Mouse (Mus musculus): Measurements from ENCODE around the gene Rab3b. TPM values are rescaled to one million over a fixed set of nuclear protein-coding genes. Genes with fewer than 3 reads are reported as not detected.

Rab3b gene
- polyA plus RNA-seq, 1 experiment from 2014 or later, result 6.3 TPM

DNA sequence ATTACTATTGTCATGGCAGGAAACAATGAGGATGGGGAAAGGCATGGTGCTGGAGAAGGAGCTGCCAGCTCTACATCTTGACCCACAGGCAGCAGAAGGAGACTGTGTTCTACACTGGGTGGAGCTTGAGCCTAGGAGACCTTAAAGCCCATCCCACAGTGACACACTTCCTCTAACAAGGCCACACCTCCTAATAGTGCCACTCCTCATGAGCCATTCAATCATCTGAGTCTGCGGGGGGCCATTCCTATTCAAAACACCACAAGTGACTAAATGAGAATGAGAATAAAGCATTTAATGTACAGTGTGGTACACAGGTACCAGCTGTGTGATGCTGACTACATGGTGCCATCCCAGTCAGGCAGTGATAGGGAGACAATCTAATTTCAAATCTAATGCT, 71.3 kb downstream of the Rab3b start:
- no peak overlapping the region for H3K27ac ChIP-seq (ENCODE audit: low read depth)

DNA sequence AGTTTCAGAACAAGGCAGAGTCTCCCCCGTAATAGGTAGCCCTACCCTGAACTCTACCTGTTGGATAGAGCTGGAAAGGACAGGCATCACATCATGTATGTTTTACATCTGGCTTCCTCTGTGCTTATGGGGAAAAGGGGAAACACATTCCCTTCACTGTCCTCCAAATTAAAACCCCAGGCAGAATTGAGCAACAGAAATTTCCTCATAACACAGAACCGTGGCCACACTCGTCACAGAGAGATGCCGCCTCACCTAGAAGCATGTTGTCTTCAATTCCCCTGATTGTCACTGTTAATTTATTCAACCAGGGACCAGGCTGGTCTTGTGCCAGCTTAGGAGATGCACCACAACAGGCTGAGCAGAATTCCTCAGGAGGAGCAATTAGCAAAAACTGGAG, 72.8 kb downstream of the Rab3b start:
- Histone ChIP-seq H3K36me3 (ENCODE audit: insufficient read depth) (no peaks in the 10 kb centered on the region), H3K4me2 (no peak overlapping the region), H3K27ac (ENCODE audit: low read depth) (no peak overlapping the region), H3K27me3 (ENCODE audit: insufficient read depth, low read length) (no peaks in the 10 kb centered on the region), H3K4me1 (ENCODE audit: insufficient read depth) (no peaks in the 10 kb centered on the region), H3K4me3 (ENCODE audit: low read depth, low read length) (no peak overlapping the region), H3K9ac (no peak overlapping the region), H3K9me3 (ENCODE audit: low read depth, low read length) (no peaks in the 10 kb centered on the region)
- DNase-seq, result no peak
- TF ChIP-seq CTCF (IDR thresholded peaks at IDR 0.05; ENCODE audit: low read depth), result no peak
- 77% methylated on average over 4 of the region's 4 CpGs for WGBS
- no peak for ATAC-seq (ENCODE audit: insufficient read depth)

More for the DNA sequence above, 71.3 kb downstream of the Rab3b start:
- WGBS, result 87% methylated on average over 1 of the region's 1 CpGs
- ATAC-seq (ENCODE audit: insufficient read depth) (no peak), DNase-seq (no peak)
- Histone ChIP-seq H3K4me1 (ENCODE audit: insufficient read depth) (no peaks in the 10 kb centered on the region), H3K9ac (no peak overlapping the region), H3K9me3 (ENCODE audit: low read depth, low read length) (no peaks in the 10 kb centered on the region), H3K4me3 (ENCODE audit: low read depth, low read length) (no peak overlapping the region), H3K36me3 (ENCODE audit: insufficient read depth) (no peaks in the 10 kb centered on the region), H3K4me2 (no peak overlapping the region), H3K27me3 (ENCODE audit: insufficient read depth, low read length) (no peaks in the 10 kb centered on the region)
- no peak for TF ChIP-seq CTCF (IDR thresholded peaks at IDR 0.05; ENCODE audit: low read depth)

DNA sequence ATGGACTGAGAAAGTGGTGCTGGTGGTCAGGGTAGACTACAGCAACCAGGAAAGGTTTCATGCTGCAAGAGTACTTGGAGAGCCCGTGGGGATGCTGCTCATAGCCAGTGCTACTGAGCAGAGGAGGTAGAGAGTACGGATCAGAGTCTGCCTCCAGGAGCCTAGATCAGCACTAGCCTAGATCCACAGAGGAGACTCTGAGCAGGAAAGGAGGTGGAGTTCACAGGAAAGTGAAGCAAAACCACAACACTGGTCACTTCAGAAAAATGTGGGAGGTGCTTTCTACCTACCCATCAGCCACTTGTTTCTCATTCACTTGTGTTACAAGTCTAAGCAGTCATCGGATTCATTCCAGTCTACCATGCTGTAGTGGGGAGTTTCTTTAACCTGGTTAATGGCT, 80.8 kb downstream of the Rab3b start:
- 82% methylated on average over 3 of the region's 3 CpGs for WGBS
- DNase-seq, result no peak

DNA sequence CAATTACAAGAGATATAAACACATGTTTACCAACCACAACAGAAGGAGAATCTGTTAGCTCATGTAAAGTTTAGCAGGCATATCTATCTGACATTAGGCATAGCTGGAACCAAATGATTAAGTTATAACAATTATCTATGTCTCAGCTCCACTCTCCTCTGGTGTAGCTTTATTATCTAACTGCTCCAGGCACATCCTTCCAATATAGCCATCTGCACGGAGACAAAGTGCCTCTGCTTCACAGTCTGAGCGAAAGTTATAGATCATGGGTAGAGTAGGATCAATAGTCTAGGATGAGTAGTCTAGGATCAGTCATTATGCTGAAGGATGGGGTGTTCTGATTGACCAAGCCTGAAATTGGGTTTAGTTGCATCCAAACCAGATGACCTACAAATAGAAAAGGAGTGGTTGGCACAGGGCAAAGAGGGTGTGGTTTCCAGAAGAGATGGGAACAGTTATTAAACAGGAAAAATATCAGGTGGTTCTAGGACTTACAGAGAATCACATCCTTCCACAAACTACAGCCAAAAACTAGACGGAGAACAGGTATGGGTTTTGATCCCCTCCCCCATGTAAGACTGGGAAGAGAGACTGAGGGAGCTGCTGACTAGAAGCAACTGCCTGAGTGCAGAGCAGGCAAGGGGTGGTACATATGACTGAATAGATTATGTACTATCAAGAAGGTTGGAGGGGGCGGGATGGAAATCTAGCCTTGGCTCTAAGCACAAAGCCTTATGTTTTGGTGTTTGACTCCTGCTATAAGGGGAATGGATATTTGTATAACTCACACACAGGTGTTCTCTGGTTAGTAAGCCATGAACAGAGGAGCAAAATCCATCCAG, 82.0 kb downstream of the Rab3b start:
- 77% methylated on average over 4 of the region's 4 CpGs for WGBS

More for the DNA sequence above, 80.8 kb downstream of the Rab3b start:
- TF ChIP-seq CTCF (IDR thresholded peaks at IDR 0.05; ENCODE audit: low read depth), result no peak
- no peak overlapping the region for H3K9ac ChIP-seq
- no peak overlapping the region for H3K27ac ChIP-seq (ENCODE audit: low read depth)
- no peaks in the 10 kb centered on the region for H3K4me1 ChIP-seq (ENCODE audit: insufficient read depth)
- no peaks in the 10 kb centered on the region for H3K9me3 ChIP-seq (ENCODE audit: low read depth, low read length)
- no peaks in the 10 kb centered on the region for H3K36me3 ChIP-seq (ENCODE audit: insufficient read depth)
- no peak overlapping the region for H3K4me2 ChIP-seq
- no peaks in the 10 kb centered on the region for H3K27me3 ChIP-seq (ENCODE audit: insufficient read depth, low read length)
- no peak overlapping the region for H3K4me3 ChIP-seq (ENCODE audit: low read depth, low read length)
- ATAC-seq (ENCODE audit: insufficient read depth), result no peak

DNA sequence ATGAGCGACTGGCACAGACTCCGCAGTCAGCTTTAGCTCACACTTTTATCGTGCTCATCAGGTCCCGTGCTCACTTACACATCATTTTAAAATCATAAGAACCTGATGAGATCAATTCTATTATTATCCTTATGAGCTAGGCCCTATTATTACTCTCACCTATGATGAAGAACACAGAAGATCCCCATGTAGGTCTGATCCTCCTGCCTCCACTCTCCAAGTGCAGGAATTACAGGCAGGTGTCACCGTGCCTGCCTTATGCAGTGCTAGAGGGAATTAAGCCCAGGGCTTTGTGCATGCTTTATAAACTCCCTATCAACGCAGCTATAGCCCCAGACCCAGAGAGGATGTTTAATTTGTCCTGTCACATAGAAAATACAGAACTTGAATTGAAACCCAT, 84.2 kb downstream of the Rab3b start:
- WGBS, result 86% methylated on average over 6 of the region's 6 CpGs

More for the DNA sequence above, 82.0 kb downstream of the Rab3b start:
- no peaks in the 10 kb centered on the region for H3K36me3 ChIP-seq (ENCODE audit: insufficient read depth)
- no peak overlapping the region for H3K27ac ChIP-seq (ENCODE audit: low read depth)
- H3K9ac ChIP-seq, result no peak overlapping the region
- no peak for ATAC-seq (ENCODE audit: insufficient read depth)
- H3K4me1 ChIP-seq (ENCODE audit: insufficient read depth), result no peaks in the 10 kb centered on the region
- TF ChIP-seq CTCF (IDR thresholded peaks at IDR 0.05; ENCODE audit: low read depth), result no peak
- H3K9me3 ChIP-seq (ENCODE audit: low read depth, low read length), result no peaks in the 10 kb centered on the region
- no peak overlapping the region for H3K4me3 ChIP-seq (ENCODE audit: low read depth, low read length)
- DNase-seq, result no peak
- no peak overlapping the region for H3K4me2 ChIP-seq
- no peaks in the 10 kb centered on the region for H3K27me3 ChIP-seq (ENCODE audit: insufficient read depth, low read length)

DNA sequence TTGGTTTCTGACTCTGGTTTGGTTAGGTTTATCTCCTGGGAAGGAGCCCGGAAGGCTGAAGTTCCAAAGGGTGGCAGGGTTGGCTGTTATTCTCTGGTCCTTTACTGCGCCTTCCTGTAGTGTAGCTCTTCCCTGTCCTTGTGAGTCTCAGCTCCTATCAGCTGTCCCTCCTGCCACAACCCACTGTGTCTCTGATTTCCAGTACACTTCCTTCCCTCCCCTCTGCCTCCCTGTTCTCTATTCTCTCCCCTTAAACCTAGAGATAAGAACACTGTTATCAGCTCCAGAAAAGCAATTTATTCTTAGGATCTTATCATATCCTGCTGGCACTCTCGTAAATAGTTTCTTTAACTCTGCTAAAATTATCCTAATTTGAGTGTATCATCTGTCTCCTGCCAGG, 90.7 kb downstream of the Rab3b start:
- no peak for DNase-seq
- Histone ChIP-seq H3K27me3 (ENCODE audit: insufficient read depth, low read length) (no peaks in the 10 kb centered on the region), H3K9me3 (ENCODE audit: low read depth, low read length) (no peaks in the 10 kb centered on the region), H3K36me3 (ENCODE audit: insufficient read depth) (no peaks in the 10 kb centered on the region), H3K4me2 (no peak overlapping the region), H3K4me3 (ENCODE audit: low read depth, low read length) (no peak overlapping the region), H3K9ac (no peak overlapping the region), H3K27ac (ENCODE audit: low read depth) (no peak overlapping the region), H3K4me1 (ENCODE audit: insufficient read depth) (no peaks in the 10 kb centered on the region)
- 44% methylated on average over 3 of the region's 3 CpGs for WGBS
- no peak for ATAC-seq (ENCODE audit: insufficient read depth)
- TF ChIP-seq CTCF (IDR thresholded peaks at IDR 0.05; ENCODE audit: low read depth), result no peak

More for the DNA sequence above, 84.2 kb downstream of the Rab3b start:
- no peak for TF ChIP-seq CTCF (IDR thresholded peaks at IDR 0.05; ENCODE audit: low read depth)
- no peak overlapping the region for H3K27ac ChIP-seq (ENCODE audit: low read depth)
- H3K4me1 ChIP-seq (ENCODE audit: insufficient read depth), result no peaks in the 10 kb centered on the region
- H3K4me2 ChIP-seq, result no peak overlapping the region
- H3K9ac ChIP-seq, result no peak overlapping the region
- H3K27me3 ChIP-seq (ENCODE audit: insufficient read depth, low read length), result no peaks in the 10 kb centered on the region
- H3K36me3 ChIP-seq (ENCODE audit: insufficient read depth), result no peaks in the 10 kb centered on the region
- no peaks in the 10 kb centered on the region for H3K9me3 ChIP-seq (ENCODE audit: low read depth, low read length)
- ATAC-seq (ENCODE audit: insufficient read depth), result no peak
- H3K4me3 ChIP-seq (ENCODE audit: low read depth, low read length), result no peak overlapping the region
- no peak for DNase-seq

DNA sequence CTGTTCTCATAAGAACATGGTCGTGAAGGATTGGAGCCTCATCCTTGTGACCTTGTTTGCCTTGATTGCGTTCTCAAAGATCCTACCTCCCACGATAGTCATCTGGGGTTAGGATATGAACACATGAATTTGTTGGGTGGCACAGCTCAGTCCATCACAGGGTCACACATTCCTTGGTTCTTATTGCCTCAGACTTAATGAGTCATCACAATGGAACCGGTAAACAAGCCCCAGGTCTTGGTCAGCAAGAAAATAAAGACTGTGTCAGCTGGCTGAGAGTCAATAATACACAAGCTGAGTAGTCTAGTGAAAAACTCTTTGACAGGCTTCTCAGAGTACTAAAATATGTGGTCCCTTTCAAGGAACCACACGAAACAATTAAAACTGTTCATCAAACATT, 92.2 kb downstream of the Rab3b start:
- no peak for TF ChIP-seq CTCF (IDR thresholded peaks at IDR 0.05; ENCODE audit: low read depth)
- H3K27me3 ChIP-seq (ENCODE audit: insufficient read depth, low read length), result no peaks in the 10 kb centered on the region
- WGBS, result 59% methylated on average over 5 of the region's 5 CpGs
- no peaks in the 10 kb centered on the region for H3K9me3 ChIP-seq (ENCODE audit: low read depth, low read length)
- no peak overlapping the region for H3K4me3 ChIP-seq (ENCODE audit: low read depth, low read length)
- H3K4me1 ChIP-seq (ENCODE audit: insufficient read depth), result no peaks in the 10 kb centered on the region
- ATAC-seq (ENCODE audit: insufficient read depth) (no peak), DNase-seq (no peak)
- H3K36me3 ChIP-seq (ENCODE audit: insufficient read depth), result no peaks in the 10 kb centered on the region
- H3K9ac ChIP-seq, result no peak overlapping the region
- no peak overlapping the region for H3K27ac ChIP-seq (ENCODE audit: low read depth)
- H3K4me2 ChIP-seq, result no peak overlapping the region
